Mouse (Mus musculus) erythroblast, embryonic 14.5 days (primary cell): ENCODE measurements around the gene Sec14l3.

Source experiments
- GATA1 ChIP-seq: IDR thresholded peaks from 2 replicates; pipeline ENCODE4 v1.6.1; 2012; ENCODE audit warnings: low read length, inconsistent platforms, mixed read lengths
- TAL1 ChIP-seq: IDR thresholded peaks from 3 replicates; pipeline ENCODE4 v1.6.1; 2012; ENCODE audit warnings: low read length, inconsistent platforms, mixed read lengths

DNA sequence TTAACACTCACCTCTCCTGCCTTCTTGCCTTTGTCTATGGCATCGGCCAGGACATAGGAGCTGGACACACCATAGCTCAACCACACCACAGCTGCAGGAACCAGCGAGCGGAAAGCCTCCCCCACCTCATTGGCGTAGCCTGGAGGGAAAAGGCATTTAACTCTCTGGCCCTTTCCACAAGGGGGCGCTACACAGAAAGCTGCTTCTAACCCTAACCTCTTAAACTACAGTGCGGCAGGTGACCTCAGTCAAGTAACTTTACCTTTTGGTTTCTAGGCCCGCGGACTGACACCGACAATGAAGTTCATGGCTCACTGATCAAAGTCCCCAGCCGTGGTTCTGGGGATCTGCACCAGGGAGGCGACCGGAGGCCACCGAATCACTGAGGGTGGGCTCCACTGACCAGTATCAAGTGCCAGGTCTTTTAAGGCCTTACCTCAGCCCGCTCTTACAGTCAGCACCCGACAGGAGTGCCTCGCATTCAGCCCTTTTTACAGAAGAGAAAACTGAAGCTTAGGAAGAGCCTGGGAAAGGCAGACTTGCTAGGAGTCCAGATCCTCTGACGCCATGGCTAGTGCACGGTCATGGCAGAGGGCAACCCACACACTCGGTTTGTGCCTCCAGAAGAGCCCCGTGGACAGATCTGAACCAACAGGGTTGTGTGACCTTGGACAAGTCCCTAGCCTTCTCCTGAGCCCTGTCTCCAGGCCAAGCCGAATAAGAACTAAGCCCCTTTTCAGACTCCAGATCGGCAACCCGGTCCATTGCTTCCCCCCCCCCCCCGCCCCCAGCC, 29.9 kb downstream of the Sec14l3 start:
- no peak for TF ChIP-seq GATA1
- no peak for TF ChIP-seq TAL1
